Mouse (Mus musculus): ENCODE measurements around the gene Tdrd6. TPM values are rescaled to one million over a fixed set of nuclear protein-coding genes. Genes with fewer than 3 reads are reported as not detected.

Tdrd6 gene
- total RNA-seq, 1 experiment from 2014 or later, result not detected

GRCm38 (mm10) chr17:43612221-43612620 is 17.9 kb downstream of the Tdrd6 start:
- DNase-seq, result no peak

GRCm38 (mm10) chr17:43611586-43611985 is 18.5 kb downstream of the Tdrd6 start:
- peak; percentile 26 for DNase-seq

- peak; percentile 72 for DNase-seq
These were observed 23.4 kb downstream of the Tdrd6 start for GRCm38 (mm10) chr17:43606704-43607103.

- no peak for DNase-seq
These were observed 31.4 kb downstream of the Tdrd6 start for GRCm38 (mm10) chr17:43598706-43599105.

- no peak for DNase-seq
These were observed 32.4 kb downstream of the Tdrd6 start for GRCm38 (mm10) chr17:43597742-43598141.

GRCm38 (mm10) chr17:43592296-43593291 is 37.5 kb downstream of the Tdrd6 start:
- no peak for DNase-seq

GRCm38 (mm10) chr17:43590531-43590930 is 39.6 kb downstream of the Tdrd6 start:
- DNase-seq, result no peak

- no peak for DNase-seq
These were observed 40.3 kb downstream of the Tdrd6 start for GRCm38 (mm10) chr17:43589750-43590149.

- DNase-seq, result no peak
These were observed 42.8 kb downstream of the Tdrd6 start for GRCm38 (mm10) chr17:43587278-43587677.

- DNase-seq, result no peak
These were observed 45.3 kb downstream of the Tdrd6 start for GRCm38 (mm10) chr17:43584771-43585170.

- no peak for DNase-seq
These were observed 49.1 kb downstream of the Tdrd6 start for GRCm38 (mm10) chr17:43581012-43581467.

- no peak for DNase-seq
These were observed 49.6 kb downstream of the Tdrd6 start for GRCm38 (mm10) chr17:43580456-43580855.

GRCm38 (mm10) chr17:43573624-43574073 is 56.5 kb downstream of the Tdrd6 start:
- DNase-seq, result no peak

- DNase-seq, result no peak
These were observed 60.8 kb downstream of the Tdrd6 start for GRCm38 (mm10) chr17:43569287-43569686.

GRCm38 (mm10) chr17:43567992-43568888 is 61.9 kb downstream of the Tdrd6 start, which contains the start of gene Pla2g7:
Pla2g7 (plus strand) TSS chr17:43568098.
- DNase-seq, result peak; percentile 24

GRCm38 (mm10) chr17:43567593-43567991 is 62.5 kb downstream of the Tdrd6 start:
- no peak for DNase-seq

Other genes with a start within 250 kb of the Tdrd6 start
- not detected in 2 replicates for gene Mep1a, start 127.5 kb downstream of the Tdrd6 start, total RNA-seq (2021)
- gene Ankrd66, start 86.7 kb downstream of the Tdrd6 start, total RNA-seq (2021), result not detected in 2 replicates
- gene Pla2g7, start 62.2 kb downstream of the Tdrd6 start, total RNA-seq (2021), result 8.3 and 9.9 TPM in 2 replicates
- 6.3 and 6.6 TPM in 2 replicates for gene Slc25a27, start 36.9 kb upstream of the Tdrd6 start, total RNA-seq (2021)
- 4.2 and 5.1 TPM in 2 replicates for gene Cyp39a1, start 37.1 kb upstream of the Tdrd6 start, total RNA-seq (2021)
- 2.5 and 4.0 TPM in 2 replicates for gene Rcan2, start 171.1 kb upstream of the Tdrd6 start, total RNA-seq (2021)